Mouse (Mus musculus) layer of hippocampus, adult 8-10 months (tissue): ENCODE measurements around the gene Rmdn2. TPM values are rescaled to one million over a fixed set of nuclear protein-coding genes. Genes with fewer than 3 reads are reported as not detected.

ENCODE experiments used
- DNase-seq, 2 experiments: peaks; one replicate each; pipeline ENCODE4 v3.0.0; 2022; ENCODE audit warnings: low spot score in 2 of 2
- total RNA-seq, 4 experiments: library from RNA; stranded (reverse); gene quantifications; 2 replicates each; pipeline ENCODE4 v1.2.4; 2022

Rmdn2 gene
- total RNA-seq, 4 experiments from 2014 or later: 8.9 to 11.3 (median 10.0) TPM

DNA sequence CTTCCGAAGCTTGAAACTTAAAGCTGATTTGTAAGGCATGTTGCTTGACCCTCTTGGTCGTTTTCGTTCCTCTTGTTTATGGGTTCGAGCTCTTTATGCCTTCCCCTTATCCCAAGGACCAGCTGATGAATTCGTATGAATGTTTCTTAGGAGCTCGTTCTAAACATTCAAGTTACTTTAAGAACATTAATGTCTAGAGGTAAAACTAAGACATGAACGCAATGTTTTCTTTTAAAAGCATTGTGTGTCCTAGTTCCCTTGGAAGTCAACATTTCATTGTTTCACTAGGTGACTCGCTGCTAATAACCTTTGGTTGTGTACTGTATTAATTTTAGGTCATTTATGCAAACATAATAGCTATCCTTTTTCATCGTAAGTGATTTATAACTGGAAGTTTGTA is 4.2 kb downstream of the Rmdn2 start:
- no peak for DNase-seq

GRCm38 (mm10) chr17:79616621-79617020 is 5.0 kb downstream of the Rmdn2 start:
- DNase-seq: no peak

- DNase-seq: no peak
These were observed 6.8 kb downstream of the Rmdn2 start for GRCm38 (mm10) chr17:79618455-79618854.

DNA sequence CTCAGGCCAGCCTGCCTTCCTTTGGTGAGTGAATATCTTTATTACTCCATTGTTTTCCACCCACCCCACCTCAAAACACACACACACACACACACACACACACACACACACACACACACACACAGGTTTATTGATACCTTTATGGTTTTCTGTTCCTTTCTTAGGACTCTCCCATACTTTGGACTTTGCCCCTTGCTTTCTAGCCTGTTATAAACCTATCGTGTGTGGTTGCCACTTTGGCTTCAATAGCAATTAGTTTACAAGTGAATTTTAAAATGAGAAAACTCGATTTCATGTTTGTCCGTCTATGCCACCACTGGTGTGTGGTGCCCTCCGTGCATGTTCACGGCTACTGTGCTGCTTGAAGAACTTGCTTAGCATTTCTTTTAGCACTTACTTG is 7.3 kb downstream of the Rmdn2 start:
- DNase-seq: no peak

- no peak for DNase-seq
These were observed 10.4 kb downstream of the Rmdn2 start for GRCm38 (mm10) chr17:79622050-79622449.

DNA sequence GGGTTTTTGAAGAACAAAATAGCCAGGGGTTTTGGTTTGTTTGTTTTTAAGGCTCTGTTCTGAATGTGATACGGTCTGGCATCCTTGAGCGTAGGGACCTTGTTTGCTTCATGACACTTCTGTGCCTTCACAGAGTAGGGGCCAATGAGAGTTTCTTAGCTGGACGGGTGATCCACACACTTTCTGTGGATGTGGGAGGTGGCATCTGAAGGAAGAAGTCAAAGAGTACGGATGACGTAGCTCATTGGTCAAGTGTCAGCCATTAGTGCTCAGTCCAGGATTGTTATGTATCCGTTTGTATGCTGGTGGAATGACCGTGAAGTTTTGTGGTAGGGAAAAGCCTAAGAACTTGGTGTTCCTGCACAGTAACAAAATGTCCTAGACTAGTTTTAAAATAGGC is 10.9 kb downstream of the Rmdn2 start:
- no peak for DNase-seq

DNA sequence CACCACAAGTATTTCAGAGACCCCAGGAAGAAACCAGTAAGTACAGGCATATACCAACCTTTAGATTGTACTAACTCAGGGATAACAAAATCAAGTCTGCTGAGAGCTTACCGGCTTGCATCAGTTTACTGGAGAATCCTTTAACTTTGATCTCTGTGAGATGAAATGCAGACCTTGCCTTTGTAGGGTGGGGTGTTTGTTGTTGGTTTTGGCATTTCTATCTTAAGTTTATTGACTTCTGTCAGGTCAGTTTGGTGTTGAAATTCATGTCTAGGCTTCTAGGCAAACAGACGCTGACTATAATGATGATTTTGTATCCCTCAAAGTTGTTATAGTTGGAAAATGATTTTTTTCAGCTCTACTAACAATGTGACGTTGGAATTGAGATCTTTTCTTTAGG is 12.2 kb downstream of the Rmdn2 start:
- DNase-seq: no peak

GRCm38 (mm10) chr17:79626241-79626816 is 14.7 kb downstream of the Rmdn2 start:
- no peak for DNase-seq

DNA sequence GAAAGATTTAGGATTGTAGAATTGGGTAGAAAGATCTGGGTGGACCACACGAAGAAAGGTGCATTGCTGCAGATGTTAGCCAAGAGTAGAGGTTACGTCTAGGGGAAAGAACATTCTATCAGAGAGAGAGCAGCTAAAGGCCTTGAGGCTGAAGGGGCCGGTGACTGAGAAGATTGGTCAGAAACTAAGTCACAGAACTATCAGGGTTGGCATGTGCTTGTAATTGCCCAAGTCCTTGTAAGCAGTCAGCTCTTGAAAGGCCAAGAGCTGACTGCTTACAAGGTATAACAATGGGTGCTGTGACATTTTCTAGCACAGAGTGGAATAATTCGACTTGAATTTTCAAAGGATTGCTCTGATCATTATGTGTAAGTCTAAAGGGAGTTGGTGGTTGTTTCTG is 38.2 kb downstream of the Rmdn2 start:
- DNase-seq: no peak

GRCm38 (mm10) chr17:79650297-79650696 is 38.6 kb downstream of the Rmdn2 start:
- no peak for DNase-seq

DNA sequence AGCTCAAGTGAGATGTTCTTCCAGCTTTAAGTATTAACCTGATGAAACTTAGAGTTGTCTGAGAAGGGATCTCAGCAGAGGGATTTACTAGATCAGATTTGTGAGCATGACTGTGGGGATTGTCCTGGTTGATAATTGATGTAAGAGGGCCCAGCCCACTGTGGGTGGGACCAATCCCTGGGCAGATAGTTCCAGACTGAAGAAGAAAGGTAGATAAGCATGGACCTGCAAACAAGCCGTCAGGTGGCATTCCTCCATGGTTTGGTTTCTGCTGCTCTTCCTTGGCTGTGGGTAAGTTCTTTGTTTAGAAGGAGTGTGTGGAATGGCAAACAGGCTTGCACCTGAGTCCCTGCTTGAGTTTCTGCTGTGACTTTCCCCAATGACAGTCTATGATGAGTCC is 41.5 kb downstream of the Rmdn2 start:
- DNase-seq: no peak

DNA sequence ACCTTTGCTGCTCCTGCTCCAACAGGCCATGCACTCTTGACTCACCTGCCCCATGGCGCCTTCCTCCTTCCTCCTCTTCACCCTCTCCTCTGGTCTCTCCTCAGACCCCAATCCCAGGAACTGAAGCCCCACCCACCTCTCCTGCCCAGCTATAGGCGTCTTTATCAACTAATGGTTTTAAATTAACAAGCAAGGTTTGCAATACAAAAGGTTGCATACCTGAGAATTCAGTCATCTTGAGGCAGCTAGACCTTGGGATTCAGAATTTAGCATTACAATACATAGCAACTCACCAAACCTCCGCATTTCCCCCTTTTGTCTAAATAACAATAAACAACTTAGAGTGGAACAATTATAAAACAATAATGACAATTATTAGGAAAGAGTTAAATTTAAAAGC is 42.5 kb downstream of the Rmdn2 start:
- DNase-seq: no peak

DNA sequence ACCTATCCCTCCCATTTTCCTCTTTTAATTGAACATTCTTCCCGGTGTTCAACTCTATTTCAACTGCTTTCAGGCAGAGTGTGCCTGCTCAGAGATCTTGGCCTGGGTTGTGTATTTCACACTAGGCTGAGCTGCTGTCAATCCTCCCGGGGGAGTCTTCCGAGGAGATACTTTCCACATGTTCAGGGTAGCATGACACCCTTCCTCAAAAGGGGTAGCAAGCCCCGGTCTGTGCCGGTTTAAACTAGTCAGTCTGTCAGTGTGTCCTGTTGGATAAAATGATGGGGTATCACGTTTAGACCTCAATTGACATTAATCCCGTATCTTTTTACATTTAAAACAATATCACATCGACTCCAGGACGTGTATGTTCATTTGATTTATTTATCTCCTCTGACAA is 46.1 kb downstream of the Rmdn2 start:
- no peak for DNase-seq

- no peak for DNase-seq
These were observed 46.8 kb downstream of the Rmdn2 start for GRCm38 (mm10) chr17:79658452-79658851.

- DNase-seq: no peak
These were observed 47.2 kb downstream of the Rmdn2 start for GRCm38 (mm10) chr17:79658863-79659262.

GRCm38 (mm10) chr17:79661387-79661786 is 49.7 kb downstream of the Rmdn2 start:
- peak; percentile 21 to 73 for DNase-seq

- no peak for DNase-seq
These were observed 50.2 kb downstream of the Rmdn2 start for GRCm38 (mm10) chr17:79661848-79662247.

GRCm38 (mm10) chr17:79663393-79664105 is 51.9 kb downstream of the Rmdn2 start:
- DNase-seq: no peak

DNA sequence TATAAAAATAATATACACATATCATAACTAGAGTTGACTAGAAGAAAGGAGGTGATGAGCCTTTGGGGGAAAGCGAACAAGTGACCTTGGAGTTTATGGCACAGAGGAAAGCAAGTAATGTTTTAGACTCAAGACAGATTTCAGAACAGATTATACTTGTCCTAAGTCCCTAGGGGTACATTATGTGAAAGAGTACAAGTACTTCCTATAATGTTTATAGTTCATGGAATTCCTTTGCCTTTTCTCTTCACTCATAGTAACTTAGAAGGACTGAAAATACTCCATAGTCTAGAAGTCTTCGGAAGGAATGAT is 52.4 kb downstream of the Rmdn2 start:
- no peak for DNase-seq

- no peak for DNase-seq
These were observed 59.2 kb downstream of the Rmdn2 start for GRCm38 (mm10) chr17:79670837-79671236.

DNA sequence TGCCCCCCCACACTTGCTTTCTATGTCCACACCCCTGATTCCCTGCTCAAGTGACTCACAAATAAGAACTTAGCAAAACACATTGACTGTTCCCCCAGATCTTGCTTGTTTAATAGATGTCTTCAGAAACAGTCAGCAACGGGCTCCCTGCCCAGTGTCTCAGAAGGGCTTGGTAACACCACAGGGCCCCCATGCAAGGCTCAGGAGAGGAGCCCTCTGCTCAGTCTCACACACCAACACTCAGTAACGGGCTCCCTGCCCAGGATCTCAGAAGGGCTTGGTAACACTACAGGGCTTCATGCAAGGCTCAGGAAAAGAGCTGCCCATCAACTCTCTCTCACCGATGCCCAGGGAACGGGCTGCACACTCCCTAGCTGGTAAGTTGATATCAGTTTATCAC is 83.4 kb downstream of the Rmdn2 start:
- no peak for DNase-seq

GRCm38 (mm10) chr17:79695541-79695940 is 83.9 kb downstream of the Rmdn2 start:
- DNase-seq: no peak

GRCm38 (mm10) chr17:79699197-79699596 is 87.5 kb downstream of the Rmdn2 start:
- DNase-seq: no peak

GRCm38 (mm10) chr17:79700871-79701270 is 89.2 kb downstream of the Rmdn2 start:
- DNase-seq: no peak
